Comparison of ENCODE assay signal across 15 mouse cellular contexts in the genomic region with DNA sequence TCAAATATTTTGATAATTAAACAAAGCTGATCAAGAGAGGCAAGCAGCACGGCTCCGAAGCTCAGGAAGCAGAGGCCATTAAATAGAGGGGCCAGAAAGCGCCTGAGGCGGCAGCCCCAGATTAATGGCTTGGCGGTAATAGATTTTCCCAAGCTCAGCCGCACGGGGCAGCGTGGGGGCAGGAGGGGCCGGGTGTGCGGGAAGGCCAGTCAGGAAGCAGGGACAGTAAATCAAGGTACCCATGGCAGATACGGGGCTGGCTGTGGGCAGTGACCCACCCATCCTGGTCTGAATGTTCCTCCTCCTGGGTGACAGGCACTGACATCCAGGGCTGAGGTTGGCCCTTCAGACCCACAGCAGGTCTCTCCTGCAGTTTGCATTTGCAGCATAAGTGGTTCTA. TPM values are rescaled to one million over a fixed set of nuclear protein-coding genes. Genes with fewer than 3 reads are reported as not detected.
DNase-seq lines count a peak whose midpoint lies in the region; ATAC-seq and TF ChIP-seq lines count a peak whose summit lies in the region.
"Had no signal": no experiment of that assay in that cellular context is flagged by ENCODE, and none has a peak within 500 bp of the region (broad histone marks: within the 10 kb centered on the region; RNA-seq: fewer than 3 reads in every experiment).

No protein-coding gene starts in this region.

- no peak for ATAC-seq in midbrain, embryonic 14.5 days (ENCODE audit: low FRiP score, low TSS enrichment)
- ATAC-seq in midbrain, embryonic 15.5 days (replicated peaks) = no peak
- ATAC-seq in intestine, postnatal 0 days = no peak
- peak; percentile 40 for ATAC-seq in limb, embryonic 11.5 days (ENCODE audit: insufficient number of reproducible peaks, low FRiP score, low TSS enrichment, low read depth)
- ATAC-seq: activated CD4-positive, CD25-positive, alpha-beta regulatory T cell, adult 4 months had no signal

- no peak overlapping the region for H3K4me2 ChIP-seq in midbrain, embryonic 14.5 days (ENCODE audit: low read length)
- H3K4me2 ChIP-seq in midbrain, embryonic 15.5 days = no peak overlapping the region
- no peak overlapping the region for H3K4me2 ChIP-seq in intestine, postnatal 0 days (replicated peaks; ENCODE audit: low read depth)
- H3K4me2 ChIP-seq in limb, embryonic 11.5 days (ENCODE audit: low read depth, severe bottlenecking) = no peak overlapping the region; the same call in 1 of the 2 replicates
- H3K4me2 ChIP-seq: embryonic facial prominence, embryonic 15.5 days; liver, embryonic 13.5 days had no signal

- H3K27me3 ChIP-seq in midbrain, embryonic 14.5 days (ENCODE audit: control insufficient read depth, insufficient read depth, low read length) = no peaks in the 10 kb centered on the region
- no peaks in the 10 kb centered on the region for H3K27me3 ChIP-seq in midbrain, embryonic 15.5 days (replicated peaks)
- H3K27me3 ChIP-seq in intestine, postnatal 0 days (replicated peaks; ENCODE audit: control insufficient read depth, insufficient read depth, low read length) = no peaks in the 10 kb centered on the region
- no peaks in the 10 kb centered on the region for H3K27me3 ChIP-seq in limb, embryonic 11.5 days (ENCODE audit: control insufficient read depth, insufficient read depth, low read length)

- DNase-seq in midbrain, embryonic 14.5 days = peak; percentile 51
- peak; percentile 84 for DNase-seq in limb, embryonic 11.5 days (ENCODE audit: low spot score)
- no peak for DNase-seq in liver
- DNase-seq in lung, postnatal 4 days = no peak
- no peak for DNase-seq in lung, postnatal 14 days
- DNase-seq: cerebellum, adult 18-20 months; gastrocnemius, postnatal 10 days; heart, postnatal 4 days; liver, embryonic 13.5 days; thymus, postnatal 25 days had no signal

- no peak overlapping the region for H3K4me3 ChIP-seq in midbrain, embryonic 14.5 days (replicated peaks; ENCODE audit: low read depth, low read length)
- H3K4me3 ChIP-seq in midbrain, embryonic 15.5 days = no peak overlapping the region
- no peak overlapping the region for H3K4me3 ChIP-seq in intestine, postnatal 0 days (ENCODE audit: low read depth, low read length)
- H3K4me3 ChIP-seq in limb, embryonic 11.5 days (ENCODE audit: low read depth, low read length) = no peak overlapping the region
- H3K4me3 ChIP-seq: embryonic facial prominence, embryonic 15.5 days; liver, embryonic 13.5 days had no signal

- H3K4me1 ChIP-seq in midbrain, embryonic 14.5 days (ENCODE audit: control insufficient read depth, insufficient read depth, low read length) = no peaks in the 10 kb centered on the region
- H3K4me1 ChIP-seq in midbrain, embryonic 15.5 days = 0 out of 2 replicates have a peak, but pooled peaks cover 4% of the 10 kb centered on the region
- no peaks in the 10 kb centered on the region; the same call in 1 of the 2 replicates for H3K4me1 ChIP-seq in intestine, postnatal 0 days (replicated peaks; ENCODE audit: control insufficient read depth, insufficient read depth, low read length)
- peaks cover 41% of the 10 kb centered on the region for H3K4me1 ChIP-seq in limb, embryonic 11.5 days (ENCODE audit: control insufficient read depth, insufficient read depth, low read length)
- H3K4me1 ChIP-seq: liver, embryonic 13.5 days had no signal

- no peaks in the 10 kb centered on the region for H3K9me3 ChIP-seq in midbrain, embryonic 14.5 days (ENCODE audit: control insufficient read depth, low read length)
- no peaks in the 10 kb centered on the region for H3K9me3 ChIP-seq in midbrain, embryonic 15.5 days
- H3K9me3 ChIP-seq in intestine, postnatal 0 days (ENCODE audit: control insufficient read depth) = no peaks in the 10 kb centered on the region
- H3K9me3 ChIP-seq in limb, embryonic 11.5 days (ENCODE audit: control insufficient read depth, low read length) = no peaks in the 10 kb centered on the region
- H3K9me3 ChIP-seq: embryonic facial prominence, embryonic 15.5 days; liver, embryonic 13.5 days had no signal

- TF ChIP-seq CTCF in intestine, postnatal 0 days (IDR thresholded peaks at IDR 0.05; ENCODE audit: low read depth) = 0 out of 2 replicates have a peak, but pooled peaks have one; percentile 8

- H3K36me3 ChIP-seq in midbrain, embryonic 14.5 days (ENCODE audit: control insufficient read depth, insufficient read depth, low read length) = no peaks in the 10 kb centered on the region
- no peaks in the 10 kb centered on the region for H3K36me3 ChIP-seq in midbrain, embryonic 15.5 days (replicated peaks)
- H3K36me3 ChIP-seq in intestine, postnatal 0 days (ENCODE audit: control insufficient read depth, insufficient read depth) = no peaks in the 10 kb centered on the region
- no peaks in the 10 kb centered on the region for H3K36me3 ChIP-seq in limb, embryonic 11.5 days (ENCODE audit: control insufficient read depth, insufficient read depth, low read length)
- H3K36me3 ChIP-seq: embryonic facial prominence, embryonic 15.5 days; liver, embryonic 13.5 days had no signal

- WGBS in midbrain, embryonic 14.5 days = 42% methylated on average over 11 of the region's 11 CpGs
- WGBS in midbrain, embryonic 15.5 days = 65% methylated on average over 11 of the region's 11 CpGs
- 26% methylated on average over 11 of the region's 11 CpGs for WGBS in intestine, postnatal 0 days
- 4% methylated on average over 11 of the region's 11 CpGs for WGBS in limb, embryonic 11.5 days

- H3K27ac ChIP-seq in midbrain, embryonic 14.5 days (replicated peaks; ENCODE audit: low read depth, low read length) = 0 out of 2 replicates have a peak overlapping the region, but pooled peaks have one; percentile 8
- H3K27ac ChIP-seq in midbrain, embryonic 15.5 days = no peak overlapping the region
- no peak overlapping the region for H3K27ac ChIP-seq in intestine, postnatal 0 days (ENCODE audit: low read depth, low read length)
- peak overlapping the region; percentile 84 for H3K27ac ChIP-seq in limb, embryonic 11.5 days (replicated peaks; ENCODE audit: low read depth, low read length)
- H3K27ac ChIP-seq: embryonic facial prominence, embryonic 15.5 days; liver, embryonic 13.5 days had no signal

- no peak overlapping the region for H3K9ac ChIP-seq in midbrain, embryonic 14.5 days (replicated peaks; ENCODE audit: low read length)
- no peak overlapping the region for H3K9ac ChIP-seq in midbrain, embryonic 15.5 days
- H3K9ac ChIP-seq in intestine, postnatal 0 days (ENCODE audit: low read depth, low read length) = no peak overlapping the region
- H3K9ac ChIP-seq in limb, embryonic 11.5 days (ENCODE audit: low read length) = no peak overlapping the region
- H3K9ac ChIP-seq: embryonic facial prominence, embryonic 15.5 days; liver, embryonic 13.5 days had no signal

RNA-seq across cellular contexts. Expression of gene Ttc34, which starts 55.9 kb away (rescaled TPM):
- polyA plus RNA-seq in midbrain, embryonic 14.5 days (2014; fragmentation: Nextera tagmentation; extraction: Ambion mirVana) = 1.8 TPM in 2 replicates
- 1.6 and 1.7 TPM in 2 replicates for polyA plus RNA-seq in midbrain, embryonic 15.5 days (2015; fragmentation: Nextera tagmentation; extraction: Ambion mirVana)
- polyA plus RNA-seq in intestine, postnatal 0 days (2015; fragmentation: Nextera tagmentation; extraction: Ambion mirVana) = 0.08 TPM in 1 of 2 replicates, not detected in the other
- polyA plus RNA-seq in limb, embryonic 11.5 days (2014; fragmentation: Nextera tagmentation; extraction: Ambion mirVana) = 0.10 and 0.32 TPM in 2 replicates
- polyA plus RNA-seq: activated CD4-positive, CD25-positive, alpha-beta regulatory T cell, adult 4 months; small intestine, adult 2 months had no signal

Comparison
In these comparisons a context has a peak if more than half of its experiments do, and no peak if none do; other contexts are left out.
1. H3K27ac ChIP-seq: peak in midbrain, embryonic 14.5 days (single experiment) and limb, embryonic 11.5 days (single experiment); none in midbrain, embryonic 15.5 days (single experiment) and intestine, postnatal 0 days (single experiment).
2. DNase-seq: peak in midbrain, embryonic 14.5 days (single experiment) and limb, embryonic 11.5 days (single experiment); none in liver (single experiment), lung, postnatal 4 days (0 of 2) and lung, postnatal 14 days (single experiment).